Mouse (Mus musculus) embryonic facial prominence, embryonic 11.5 days (tissue): ENCODE measurements at regions not wholly inside any gene's neighbourhood (a gene's known extent, or its start where the extent isn't known, plus 50 kb on each side); places are given as distances from the start of the nearest gene placed in this dataset.

ENCODE experiments used
- ATAC-seq: fragments of 200-750 bp; cut with Nextera tagmentation; replicated peaks from 2 replicates; pipeline ENCODE4 v1.8.0; 2017; ENCODE audit warnings: low read depth; ENCODE audit not compliant: insufficient number of reproducible peaks, low FRiP score, low TSS enrichment
- DNase-seq: peaks from one replicate; pipeline ENCODE4 v3.0.0-alpha.2; 2015; ENCODE audit warnings: low spot score
- H3K27ac ChIP-seq: fragments of 300-500 bp; sonication (generic); replicated peaks from 2 replicates; pipeline ENCODE4 v1.5.1; 2014; ENCODE audit warnings: mild to moderate bottlenecking, low read depth, low read length, control low read depth
- H3K27me3 ChIP-seq: fragments of 300-500 bp; sonication (generic); 2 replicates; pipeline ENCODE4 v1.6.1; 2014; ENCODE audit warnings: mild to moderate bottlenecking, low read length, moderate library complexity, mixed read lengths; ENCODE audit not compliant: control insufficient read depth, insufficient read depth
- H3K36me3 ChIP-seq: fragments of 300-500 bp; sonication (generic); replicated peaks from 2 replicates; pipeline ENCODE4 v1.6.1; 2014; ENCODE audit warnings: low read depth, mild to moderate bottlenecking, low read length, moderate library complexity, mixed read lengths; ENCODE audit not compliant: control insufficient read depth, insufficient read depth
- H3K4me1 ChIP-seq: fragments of 300-500 bp; sonication (generic); 2 replicates; pipeline ENCODE4 v1.6.1; 2014; ENCODE audit warnings: low read length, mixed read lengths; ENCODE audit not compliant: control insufficient read depth, insufficient read depth
- H3K4me2 ChIP-seq: fragments of 300-500 bp; sonication (generic); 2 replicates; pipeline ENCODE4 v1.6.1; 2014; ENCODE audit warnings: low read depth, mild to moderate bottlenecking, control low read depth, low read length, moderate library complexity
- H3K4me3 ChIP-seq: fragments of 300-500 bp; sonication (generic); 2 replicates; pipeline ENCODE4 v1.5.1; 2014; ENCODE audit warnings: low read depth, low read length, control low read depth
- H3K9ac ChIP-seq: fragments of 300-500 bp; sonication (generic); replicated peaks from 2 replicates; pipeline ENCODE4 v1.6.1; 2014; ENCODE audit warnings: mild to moderate bottlenecking, control low read depth, low read length
- H3K9me3 ChIP-seq: fragments of 300-500 bp; sonication (generic); replicated peaks from 2 replicates; pipeline ENCODE4 v1.6.1; 2016; ENCODE audit warnings: mild to moderate bottlenecking, low read length, inconsistent platforms, mixed read lengths; ENCODE audit not compliant: control insufficient read depth
- WGBS: fragments of 180-500 bp; shearing (Covaris S2); extraction: QIAGEN DNeasy Blood & Tissue Kit; methylation state at CpG from one replicate; pipeline ENCODE4 v1.1.7; 2014; 5-methylcytosine and 5-hydroxymethylcytosine counted together

DNA sequence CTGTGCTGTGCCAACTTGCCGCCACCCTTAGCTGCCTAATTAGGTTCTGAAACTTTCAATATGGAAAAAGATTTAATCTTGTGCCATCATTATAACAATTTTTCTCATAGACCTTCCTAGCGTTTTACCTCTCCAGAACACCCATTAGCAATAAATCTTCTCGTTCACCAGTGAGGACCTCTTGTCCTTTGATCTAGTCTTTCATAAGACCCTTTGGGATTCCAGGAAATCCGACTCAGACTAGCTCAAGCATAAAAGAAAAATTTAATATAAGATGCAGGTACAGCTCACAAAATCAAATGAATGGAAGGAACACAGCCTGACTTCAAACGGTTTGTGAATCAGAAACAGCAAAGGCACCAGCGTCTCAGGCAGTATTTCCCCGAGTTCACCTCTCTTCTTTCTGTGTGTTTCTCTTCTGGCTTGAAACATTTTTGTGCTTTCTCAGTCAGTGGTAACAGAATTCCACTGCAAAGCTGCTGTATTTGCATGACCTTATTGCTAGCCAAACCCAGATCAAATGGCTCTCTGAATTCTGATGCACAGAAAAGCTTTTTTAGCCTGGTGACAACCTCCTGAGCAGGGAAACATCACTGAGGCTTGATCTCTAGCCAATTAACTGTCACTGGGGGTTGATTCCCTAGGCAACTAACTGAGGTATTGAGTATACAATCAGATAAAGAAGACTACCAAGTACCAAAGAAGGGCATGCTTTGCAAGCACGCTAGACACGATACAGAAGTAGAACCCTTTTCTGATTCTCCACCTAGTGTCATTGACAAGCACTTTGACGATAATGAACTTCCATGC is 539.8 kb downstream of the Cenpc1 start:
- Histone ChIP-seq H3K4me2 (no peak overlapping the region), H3K4me3 (no peak overlapping the region), H3K27ac (no peak overlapping the region), H3K4me1 (no peaks in the 10 kb centered on the region), H3K36me3 (no peaks in the 10 kb centered on the region), H3K9ac (no peak overlapping the region), H3K27me3 (no peaks in the 10 kb centered on the region), H3K9me3 (no peaks in the 10 kb centered on the region)
- DNase-seq, result no peak
- 83% methylated on average over 10 of the region's 10 CpGs for WGBS
- ATAC-seq, result no peak

DNA sequence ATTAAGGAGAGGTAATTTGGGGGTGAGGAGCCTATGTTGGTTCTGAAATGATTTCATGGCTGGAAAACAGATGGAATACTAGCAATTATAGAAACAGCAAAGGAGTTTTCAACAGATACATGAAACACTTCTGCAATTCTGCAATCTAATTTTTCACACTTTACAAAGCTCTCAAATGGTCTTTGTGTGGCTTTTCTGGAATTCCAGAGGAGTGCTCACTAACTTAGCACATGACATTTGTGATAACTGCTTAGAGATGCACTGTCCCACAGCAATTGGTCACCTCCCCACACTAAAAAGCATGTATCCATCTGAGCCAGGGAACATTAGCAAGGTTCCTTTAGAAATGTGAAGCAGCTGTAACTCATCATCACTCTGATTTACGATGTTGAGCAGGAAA is 560.1 kb downstream of the Cenpc1 start:
- H3K4me2 ChIP-seq, result no peak overlapping the region
- WGBS, result 74% methylated on average over 1 of the region's 1 CpGs
- ATAC-seq (no peak), DNase-seq (no peak)
- H3K36me3 ChIP-seq, result no peaks in the 10 kb centered on the region
- H3K4me3 ChIP-seq, result no peak overlapping the region
- no peaks in the 10 kb centered on the region for H3K4me1 ChIP-seq
- no peaks in the 10 kb centered on the region for H3K27me3 ChIP-seq
- no peak overlapping the region for H3K9ac ChIP-seq
- no peak overlapping the region for H3K27ac ChIP-seq
- H3K9me3 ChIP-seq, result no peaks in the 10 kb centered on the region

DNA sequence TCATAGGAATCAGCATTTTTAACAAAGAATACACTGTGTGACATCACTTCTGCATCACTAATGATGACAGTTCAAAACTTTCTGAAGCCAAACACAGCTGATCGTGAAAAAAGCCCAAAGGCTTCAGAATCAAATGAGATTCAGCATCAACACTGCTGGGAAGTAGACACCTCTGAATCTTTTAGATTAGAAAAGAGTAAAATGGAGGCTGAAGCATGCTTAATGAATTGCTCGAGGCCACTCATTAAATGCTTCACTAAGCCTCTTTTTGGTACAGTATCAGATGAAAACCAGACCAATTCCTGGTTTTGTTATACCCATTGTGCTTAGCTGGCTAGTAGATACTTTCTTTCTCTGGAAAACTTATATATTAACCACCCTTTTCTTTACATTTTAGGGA is 568.1 kb downstream of the Cenpc1 start:
- ATAC-seq (no peak), DNase-seq (no peak)
- H3K9me3 ChIP-seq, result no peaks in the 10 kb centered on the region
- H3K4me1 ChIP-seq, result no peaks in the 10 kb centered on the region
- 75% methylated on average over 2 of the region's 2 CpGs for WGBS
- no peaks in the 10 kb centered on the region for H3K27me3 ChIP-seq
- H3K36me3 ChIP-seq, result no peaks in the 10 kb centered on the region
- no peak overlapping the region for H3K27ac ChIP-seq
- no peak overlapping the region for H3K4me3 ChIP-seq
- H3K9ac ChIP-seq, result no peak overlapping the region
- H3K4me2 ChIP-seq, result no peak overlapping the region

DNA sequence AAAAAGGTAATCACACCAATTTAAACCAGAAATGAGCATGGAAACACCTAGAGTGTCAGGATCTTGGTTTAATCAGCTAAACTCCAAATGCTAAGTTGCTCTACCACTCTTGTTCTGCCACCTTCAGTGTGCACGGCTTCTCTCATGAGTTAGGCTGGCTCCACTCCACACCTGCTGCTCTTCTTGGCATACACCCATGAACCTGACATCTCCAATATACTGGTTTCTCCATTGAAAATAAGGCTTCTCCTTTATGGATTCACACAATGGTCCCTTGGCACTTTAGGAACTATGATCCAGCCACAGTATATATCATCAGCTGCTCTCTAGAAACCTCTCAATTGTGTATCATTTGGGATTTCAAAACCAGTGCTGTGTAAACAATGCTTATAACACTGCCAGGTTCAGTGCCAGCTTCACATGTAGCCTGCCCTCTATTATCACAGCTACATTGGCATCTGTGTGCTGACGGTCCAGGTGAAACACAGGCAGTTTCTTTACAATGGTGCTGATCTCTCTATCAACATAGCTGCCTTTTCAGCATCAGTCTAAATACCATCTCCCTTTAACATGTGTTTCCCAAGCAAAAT is 579.6 kb downstream of the Cenpc1 start:
- no peak for ATAC-seq
- no peak overlapping the region for H3K27ac ChIP-seq
- no peaks in the 10 kb centered on the region for H3K27me3 ChIP-seq
- no peak for DNase-seq
- 88% methylated on average over 2 of the region's 2 CpGs for WGBS
- H3K4me3 ChIP-seq, result no peak overlapping the region
- no peaks in the 10 kb centered on the region for H3K36me3 ChIP-seq
- no peaks in the 10 kb centered on the region for H3K9me3 ChIP-seq
- no peak overlapping the region for H3K4me2 ChIP-seq
- no peaks in the 10 kb centered on the region for H3K4me1 ChIP-seq
- no peak overlapping the region for H3K9ac ChIP-seq

DNA sequence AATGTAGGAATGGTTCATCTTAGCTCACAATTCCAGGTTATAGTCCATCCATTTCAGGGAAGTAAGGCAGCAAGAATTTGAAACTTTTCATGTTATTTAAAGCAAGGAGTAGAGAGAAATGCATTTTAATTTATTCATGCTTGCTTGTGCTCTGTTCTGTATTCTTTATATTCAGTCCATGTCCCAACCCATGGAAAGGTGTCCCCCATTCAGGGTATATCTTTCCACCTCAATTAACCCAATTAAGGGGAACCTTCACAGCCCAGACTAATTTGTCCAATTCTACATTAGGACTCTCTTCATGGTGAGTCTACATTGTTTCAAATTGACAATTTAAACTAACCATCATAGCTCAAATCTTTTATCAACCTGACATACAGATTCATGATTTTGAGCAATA is 580.2 kb downstream of the Cenpc1 start:
- H3K9ac ChIP-seq, result no peak overlapping the region
- H3K4me1 ChIP-seq, result no peaks in the 10 kb centered on the region
- no peaks in the 10 kb centered on the region for H3K9me3 ChIP-seq
- no peaks in the 10 kb centered on the region for H3K27me3 ChIP-seq
- ATAC-seq, result no peak
- H3K4me2 ChIP-seq, result no peak overlapping the region
- no peaks in the 10 kb centered on the region for H3K36me3 ChIP-seq
- H3K4me3 ChIP-seq, result no peak overlapping the region
- DNase-seq, result no peak
- H3K27ac ChIP-seq, result no peak overlapping the region

DNA sequence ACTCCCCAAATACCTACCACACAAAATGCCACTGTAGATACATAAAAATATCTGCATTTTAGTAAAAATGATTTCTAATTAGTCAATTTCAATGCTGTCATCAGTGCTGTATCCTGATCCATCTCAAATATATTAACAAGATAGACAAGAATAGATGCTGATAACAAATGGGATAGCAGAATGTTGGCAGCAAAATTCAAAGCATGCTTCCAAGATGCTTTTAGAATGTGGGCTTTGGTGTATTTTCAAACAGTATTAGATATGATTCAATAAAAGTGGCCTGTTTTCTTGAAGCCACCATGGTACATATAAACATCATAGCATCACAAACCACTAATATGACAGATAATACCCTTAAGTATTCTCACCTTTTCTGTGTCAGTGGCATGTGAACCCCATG is 597.6 kb downstream of the Cenpc1 start:
- Histone ChIP-seq H3K4me3 (no peak overlapping the region), H3K36me3 (no peaks in the 10 kb centered on the region), H3K9me3 (no peaks in the 10 kb centered on the region), H3K27ac (no peak overlapping the region), H3K9ac (no peak overlapping the region), H3K27me3 (no peaks in the 10 kb centered on the region), H3K4me1 (no peaks in the 10 kb centered on the region), H3K4me2 (no peak overlapping the region)
- DNase-seq (no peak), ATAC-seq (no peak)

DNA sequence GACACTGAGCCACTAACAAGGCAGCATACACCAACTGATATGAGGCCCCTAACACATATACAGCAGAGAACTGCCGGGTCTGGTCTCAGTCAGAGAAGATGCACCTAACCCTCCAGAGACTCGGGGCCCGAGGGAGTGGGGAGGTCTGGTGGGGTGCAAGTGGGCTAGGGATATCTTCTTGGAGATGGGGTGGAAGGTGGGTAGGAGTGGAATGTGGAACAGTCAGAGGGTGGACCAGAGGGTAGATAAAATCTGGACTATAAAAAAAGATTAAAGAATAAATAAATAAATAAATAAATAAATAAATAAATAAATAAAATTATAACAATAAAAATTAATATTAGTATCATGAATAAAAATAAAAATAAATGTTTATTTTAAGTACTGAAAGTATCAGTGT is 598.2 kb downstream of the Cenpc1 start:
- DNase-seq, result no peak
- no peaks in the 10 kb centered on the region for H3K9me3 ChIP-seq
- H3K4me1 ChIP-seq, result no peaks in the 10 kb centered on the region
- no peak overlapping the region for H3K9ac ChIP-seq
- no peak overlapping the region for H3K4me2 ChIP-seq
- no peak for ATAC-seq
- no peaks in the 10 kb centered on the region for H3K36me3 ChIP-seq
- H3K27ac ChIP-seq, result no peak overlapping the region
- H3K4me3 ChIP-seq, result no peak overlapping the region
- no peaks in the 10 kb centered on the region for H3K27me3 ChIP-seq
- WGBS, result 90% methylated on average over 3 of the region's 3 CpGs
